Mouse (Mus musculus) lung, embryonic 15.5 days (tissue): Measurements from ENCODE around the gene Srpx2. TPM values are rescaled to one million over a fixed set of nuclear protein-coding genes. Genes with fewer than 3 reads are reported as not detected.

Source experiments
- ATAC-seq: fragments of 200-750 bp; cut with Nextera tagmentation; 2 replicates; pipeline ENCODE4 v1.8.0; 2017; ENCODE audit warnings: moderate number of reproducible peaks, borderline replicate concordance; ENCODE audit not compliant: low FRiP score, low TSS enrichment; ENCODE audit errors: extremely low read depth
- H3K27ac ChIP-seq: fragments of 300-500 bp; sonication (generic); 2 replicates; pipeline ENCODE4 v1.5.1; 2015; ENCODE audit warnings: moderate library complexity, mild to moderate bottlenecking, inconsistent platforms
- H3K27me3 ChIP-seq: fragments of 300-500 bp; sonication (generic); 2 replicates; pipeline ENCODE4 v1.6.1; 2015; ENCODE audit warnings: inconsistent platforms
- H3K36me3 ChIP-seq: fragments of 300-500 bp; sonication (generic); 2 replicates; pipeline ENCODE4 v1.6.1; 2015; ENCODE audit warnings: inconsistent platforms
- H3K4me1 ChIP-seq: fragments of 300-500 bp; sonication (generic); 2 replicates; pipeline ENCODE4 v1.6.1; 2015; ENCODE audit warnings: inconsistent platforms
- H3K4me2 ChIP-seq: fragments of 300-500 bp; sonication (generic); 2 replicates; pipeline ENCODE4 v1.6.1; 2015; ENCODE audit warnings: inconsistent platforms, mild to moderate bottlenecking, moderate library complexity
- H3K4me3 ChIP-seq: fragments of 300-500 bp; sonication (generic); 2 replicates; pipeline ENCODE4 v1.5.1; 2015; ENCODE audit warnings: mild to moderate bottlenecking, inconsistent platforms
- H3K9ac ChIP-seq: fragments of 300-500 bp; sonication (generic); 2 replicates; pipeline ENCODE4 v1.6.1; 2015; ENCODE audit warnings: inconsistent platforms
- H3K9me3 ChIP-seq: fragments of 300-500 bp; sonication (generic); 2 replicates; pipeline ENCODE4 v1.6.1; 2016; ENCODE audit warnings: inconsistent platforms
- WGBS: fragments of 180-500 bp; shearing (Covaris S2); methylation state at CpG from one replicate; pipeline ENCODE4 v1.1.7; 2015; 5-methylcytosine and 5-hydroxymethylcytosine counted together
- polyA plus RNA-seq: library from polyadenylated mRNA; unstranded; fragments of >200 nt; fragmentation: Nextera tagmentation; extraction: Ambion mirVana; gene quantifications from 2 replicates; pipeline ENCODE4 v1.2.1, GENCODE M21; 2015

The Srpx2 gene
- 10.5 and 10.9 TPM in 2 replicates for polyA plus RNA-seq

DNA sequence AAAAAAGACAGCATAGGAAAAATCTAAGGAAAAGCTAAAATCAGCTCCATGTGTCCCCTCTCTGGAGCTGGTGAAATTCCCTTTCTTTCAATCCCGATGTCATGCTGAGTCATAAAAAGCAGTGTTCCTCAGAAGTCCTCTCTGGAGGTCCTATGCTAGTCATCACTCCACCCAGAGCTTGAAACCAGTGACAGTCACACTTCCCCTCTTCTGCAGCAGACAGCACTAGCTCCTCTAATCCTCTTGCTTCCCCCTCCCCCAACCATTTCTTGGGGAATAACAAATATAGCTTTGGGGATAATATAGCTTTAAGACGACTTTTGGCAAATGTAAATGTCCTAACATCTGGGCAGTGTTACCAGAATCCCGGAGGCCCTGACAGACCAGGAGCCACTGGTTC is at the start of gene Srpx2:
Gene Srpx2 (plus strand): TSS at position 166 of the 400 bp plus-strand sequence.
- H3K36me3 ChIP-seq: no peaks in the 10 kb centered on the region
- no peaks in the 10 kb centered on the region for H3K27me3 ChIP-seq
- no peaks in the 10 kb centered on the region for H3K4me1 ChIP-seq
- H3K9ac ChIP-seq: no peak within 1 kb of the TSS
- H3K4me2 ChIP-seq: peak within 1 kb of the TSS; percentile 31
- H3K27ac ChIP-seq: peak within 1 kb of the TSS; percentile 10; the same call in 1 of the 2 replicates
- 28% methylated on average over 3 of the region's 3 CpGs for WGBS
- peak; percentile 35; the same call in 1 of the 2 replicates for ATAC-seq
- H3K4me3 ChIP-seq: peak within 1 kb of the TSS; percentile 20
- no peaks in the 10 kb centered on the region for H3K9me3 ChIP-seq

DNA sequence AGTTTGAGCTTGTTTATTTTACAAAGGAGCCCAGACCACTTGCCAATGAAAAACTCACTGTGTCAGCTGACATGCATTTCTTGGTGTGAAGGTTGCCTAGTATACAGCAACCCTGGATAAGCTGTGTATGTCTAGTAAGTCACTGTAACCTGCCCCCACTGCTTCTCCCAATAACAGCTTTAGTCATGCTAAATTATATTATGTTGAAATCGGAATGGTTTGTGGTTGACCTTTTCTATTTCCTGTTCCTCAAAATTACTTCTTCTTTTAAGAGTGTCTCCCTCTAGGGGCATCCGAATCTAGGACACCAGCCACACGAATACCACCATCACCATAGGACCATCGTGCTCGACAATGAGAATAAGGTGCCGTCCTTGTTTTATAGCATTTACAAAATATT is 38.5 kb upstream of the Srpx2 start:
- Histone ChIP-seq H3K9ac (no peak overlapping the region), H3K27ac (no peak overlapping the region), H3K9me3 (no peaks in the 10 kb centered on the region), H3K4me3 (no peak overlapping the region), H3K4me2 (no peak overlapping the region), H3K27me3 (no peaks in the 10 kb centered on the region), H3K4me1 (no peaks in the 10 kb centered on the region), H3K36me3 (no peaks in the 10 kb centered on the region)
- 81% methylated on average over 6 of the region's 6 CpGs for WGBS
- ATAC-seq: no peak

DNA sequence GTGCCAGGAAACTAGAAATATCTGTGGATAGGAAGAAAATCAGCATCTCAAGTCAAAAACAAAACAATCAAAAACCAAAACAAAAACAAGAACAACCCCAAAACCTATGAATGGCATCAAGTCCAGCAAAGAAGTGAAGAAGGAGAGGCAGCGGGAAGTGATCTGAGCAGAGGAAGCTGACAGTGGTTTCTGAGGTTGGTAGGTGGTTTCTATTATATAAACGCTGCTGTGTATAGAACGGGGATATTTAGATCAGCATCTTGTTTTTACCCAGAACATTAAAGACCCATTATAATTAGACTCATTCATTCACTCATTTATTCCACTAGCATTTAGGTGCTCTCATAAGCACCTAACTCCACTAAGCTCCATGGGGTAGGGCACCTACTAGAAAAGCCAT is 20.9 kb upstream of the Srpx2 start:
- Histone ChIP-seq H3K9ac (no peak overlapping the region), H3K27ac (no peak overlapping the region), H3K27me3 (no peaks in the 10 kb centered on the region), H3K4me3 (no peak overlapping the region), H3K9me3 (no peaks in the 10 kb centered on the region), H3K36me3 (peaks cover 6% of the 10 kb centered on the region; the same call in 1 of the 2 replicates), H3K4me2 (no peak overlapping the region), H3K4me1 (no peaks in the 10 kb centered on the region)
- WGBS: 96% methylated on average over 3 of the region's 3 CpGs
- ATAC-seq: no peak

DNA sequence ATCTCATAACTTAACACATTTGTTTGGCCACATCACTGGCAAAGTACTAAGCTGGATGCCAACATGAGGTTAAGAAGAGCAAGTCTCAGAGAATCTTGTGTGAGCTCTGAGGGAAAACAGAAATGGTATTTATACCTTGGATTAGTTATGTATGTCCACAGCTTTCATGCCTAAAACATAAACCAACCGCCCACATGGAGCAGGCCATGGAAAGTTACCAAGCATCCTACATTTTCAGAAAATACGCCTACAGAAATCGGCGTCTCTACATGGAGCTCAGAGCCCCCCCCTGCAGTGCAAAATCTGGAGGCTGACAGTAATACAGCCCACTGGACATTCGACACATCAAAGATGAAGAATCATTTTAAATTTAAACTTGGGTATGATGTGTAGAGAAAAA is 20.1 kb upstream of the Srpx2 start:
- H3K4me1 ChIP-seq: no peaks in the 10 kb centered on the region
- 82% methylated on average over 5 of the region's 5 CpGs for WGBS

DNA sequence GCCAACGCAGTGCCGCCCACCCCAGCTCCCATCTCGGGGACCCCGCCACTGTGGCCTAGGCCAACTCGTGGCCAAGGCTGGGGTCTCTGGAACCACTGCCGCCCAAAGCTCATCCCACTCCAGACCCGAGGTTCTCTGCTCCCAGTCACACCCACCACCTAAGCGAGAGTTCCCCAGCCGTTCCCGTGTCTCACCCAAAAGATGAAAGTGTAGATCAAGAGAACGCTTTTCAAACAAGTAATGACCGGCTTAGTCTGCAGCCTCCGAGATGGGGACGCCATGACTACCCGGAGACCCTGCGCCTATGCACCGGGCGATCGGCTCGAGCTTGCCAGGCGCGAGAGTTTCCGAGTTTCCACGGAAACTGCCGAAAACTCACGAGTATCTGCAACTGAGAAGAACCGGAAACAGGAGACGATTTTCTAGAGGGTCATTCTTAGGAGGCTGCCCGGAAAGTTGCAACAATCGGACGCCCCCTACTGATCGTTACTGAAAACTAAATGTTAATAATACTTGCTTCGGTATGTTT is 10.1 kb upstream of the Srpx2 start, which contains the start of gene Tspan6:
Gene Tspan6 (minus strand): TSS at position 416 of the 529 bp plus-strand sequence.
- Histone ChIP-seq H3K9ac (peak within 1 kb of the TSS; percentile 35), H3K9me3 (no peaks in the 10 kb centered on the region), H3K4me2 (peak within 1 kb of the TSS; percentile 51), H3K4me1 (no peaks in the 10 kb centered on the region), H3K27me3 (no peaks in the 10 kb centered on the region), H3K4me3 (peak within 1 kb of the TSS; percentile 49), H3K36me3 (peaks cover 7% of the 10 kb centered on the region; the same call in 1 of the 2 replicates), H3K27ac (no peak within 1 kb of the TSS)
- WGBS: 21% methylated on average over 33 of the region's 33 CpGs
- ATAC-seq: peak; percentile 91

More for the DNA sequence above, 20.1 kb upstream of the Srpx2 start:
- H3K9me3 ChIP-seq: no peaks in the 10 kb centered on the region
- peaks cover 6% of the 10 kb centered on the region; the same call in 1 of the 2 replicates for H3K36me3 ChIP-seq
- H3K4me3 ChIP-seq: no peak overlapping the region
- no peak overlapping the region for H3K4me2 ChIP-seq
- H3K27me3 ChIP-seq: no peaks in the 10 kb centered on the region
- no peak overlapping the region for H3K27ac ChIP-seq
- no peak overlapping the region for H3K9ac ChIP-seq
- ATAC-seq: no peak

DNA sequence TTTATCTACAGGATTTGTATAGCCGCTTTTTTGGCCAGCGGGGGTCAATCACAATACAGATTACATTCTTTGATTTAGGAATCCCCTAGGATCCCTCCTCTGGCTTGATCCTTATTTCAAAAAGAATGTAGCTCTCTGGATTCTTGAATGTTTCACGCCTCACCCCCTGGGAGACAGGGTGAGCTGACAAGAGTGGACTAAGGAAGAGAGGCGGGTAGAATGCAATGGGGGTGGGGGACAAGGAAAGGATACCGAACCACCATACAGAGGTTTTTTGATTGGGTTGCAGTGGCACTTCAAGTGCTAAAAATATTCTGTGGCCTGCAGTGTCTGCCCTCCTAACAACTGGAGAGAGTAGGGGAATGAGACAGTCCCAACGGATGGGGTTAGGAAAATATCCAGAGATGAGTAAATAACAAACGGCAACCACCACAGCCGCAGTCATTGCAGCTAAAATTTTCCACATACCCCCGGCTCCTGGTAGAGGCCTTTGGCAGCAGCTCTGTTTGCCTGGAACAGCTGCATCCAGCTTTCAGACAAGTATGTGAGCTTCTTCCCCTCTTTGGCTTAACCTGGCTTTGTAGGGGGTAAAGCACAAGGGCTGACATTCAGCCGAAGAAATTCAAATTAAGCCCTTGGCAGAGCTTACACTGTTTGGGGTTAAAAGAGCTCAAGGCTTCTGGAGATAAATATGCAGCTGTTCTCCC is 3.3 kb downstream of the Srpx2 start:
- Histone ChIP-seq H3K9me3 (no peaks in the 10 kb centered on the region), H3K27ac (peak overlapping the region; percentile 75), H3K4me2 (no peak overlapping the region), H3K27me3 (no peaks in the 10 kb centered on the region), H3K36me3 (no peaks in the 10 kb centered on the region), H3K4me3 (no peak overlapping the region), H3K4me1 (no peaks in the 10 kb centered on the region), H3K9ac (no peak overlapping the region)
- WGBS: 44% methylated on average over 10 of the region's 10 CpGs
- peak; percentile 69; the same call in 1 of the 2 replicates for ATAC-seq

DNA sequence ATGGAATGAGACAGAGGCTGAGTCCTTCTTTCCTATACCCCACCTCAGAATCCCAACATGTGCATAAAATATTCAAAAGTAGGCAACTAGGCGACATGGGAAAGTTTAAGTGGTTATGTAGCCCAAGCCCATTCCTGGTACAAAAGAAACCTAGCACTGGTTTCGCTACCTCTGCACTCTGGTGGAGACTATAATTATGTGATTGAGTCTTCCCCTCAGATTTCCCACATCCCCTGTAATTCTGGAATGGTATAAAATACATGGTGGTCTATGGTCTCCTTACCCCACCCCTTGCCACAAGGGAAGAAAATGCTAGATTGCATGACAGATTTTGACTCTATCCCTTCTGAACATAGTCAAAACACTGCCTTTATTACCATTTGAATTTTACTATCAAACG is 4.8 kb downstream of the Srpx2 start:
- H3K9me3 ChIP-seq: no peaks in the 10 kb centered on the region
- H3K4me1 ChIP-seq: no peaks in the 10 kb centered on the region
- ATAC-seq: no peak
- 84% methylated on average over 3 of the region's 3 CpGs for WGBS
- no peak overlapping the region for H3K4me2 ChIP-seq
- H3K9ac ChIP-seq: no peak overlapping the region
- H3K4me3 ChIP-seq: no peak overlapping the region
- no peaks in the 10 kb centered on the region for H3K27me3 ChIP-seq
- H3K27ac ChIP-seq: no peak overlapping the region
- H3K36me3 ChIP-seq: no peaks in the 10 kb centered on the region

DNA sequence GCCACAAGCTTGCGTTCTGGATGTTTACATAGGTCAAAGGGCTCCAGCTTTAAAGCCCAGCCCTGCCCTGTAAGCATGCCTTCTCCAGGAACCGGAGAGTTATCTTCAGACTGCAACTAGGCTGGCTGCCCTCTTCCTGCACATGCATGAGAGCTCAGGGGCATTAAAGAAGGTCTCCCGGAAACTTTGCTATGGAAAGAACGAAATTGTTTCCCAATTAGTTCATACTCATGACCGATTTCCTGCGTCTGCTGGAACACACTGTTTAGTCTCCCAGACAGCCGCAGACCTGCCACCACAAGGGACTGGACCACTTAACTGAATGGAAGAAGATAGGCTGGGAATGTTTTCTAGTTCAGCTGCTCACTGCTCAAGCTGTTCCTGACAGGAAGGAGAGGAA is 6.0 kb downstream of the Srpx2 start:
- WGBS: 37% methylated on average over 7 of the region's 7 CpGs
- Histone ChIP-seq H3K36me3 (no peaks in the 10 kb centered on the region), H3K9me3 (no peaks in the 10 kb centered on the region), H3K27ac (peak overlapping the region; percentile 37), H3K27me3 (no peaks in the 10 kb centered on the region), H3K4me1 (no peaks in the 10 kb centered on the region), H3K4me3 (no peak overlapping the region), H3K4me2 (no peak overlapping the region), H3K9ac (no peak overlapping the region)
- peak; percentile 61 for ATAC-seq

DNA sequence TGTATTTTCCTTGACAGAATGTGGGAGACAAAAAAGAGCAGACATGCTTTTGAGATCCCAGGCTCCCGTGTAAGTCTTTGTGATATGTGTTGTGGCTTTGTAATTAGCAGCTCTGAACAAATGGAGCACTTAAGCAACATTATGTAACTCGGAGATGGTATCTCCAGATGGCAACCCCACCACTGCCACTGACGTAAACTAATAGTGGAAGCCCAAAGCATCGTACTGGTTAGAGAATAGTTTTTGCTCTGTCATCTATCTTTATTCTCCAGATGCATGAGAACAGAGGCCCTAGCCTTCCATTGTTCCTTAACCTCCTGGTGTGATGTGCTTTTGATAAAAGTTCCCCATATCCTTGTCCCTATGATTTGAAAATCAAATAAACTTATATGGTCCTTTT is 13.0 kb downstream of the Srpx2 start:
- Histone ChIP-seq H3K27ac (no peak overlapping the region), H3K27me3 (no peaks in the 10 kb centered on the region; the same call in 1 of the 2 replicates), H3K36me3 (no peaks in the 10 kb centered on the region), H3K4me3 (no peak overlapping the region), H3K9me3 (no peaks in the 10 kb centered on the region), H3K4me2 (no peak overlapping the region), H3K9ac (no peak overlapping the region), H3K4me1 (no peaks in the 10 kb centered on the region)
- ATAC-seq: no peak
- WGBS: 72% methylated on average over 4 of the region's 4 CpGs

DNA sequence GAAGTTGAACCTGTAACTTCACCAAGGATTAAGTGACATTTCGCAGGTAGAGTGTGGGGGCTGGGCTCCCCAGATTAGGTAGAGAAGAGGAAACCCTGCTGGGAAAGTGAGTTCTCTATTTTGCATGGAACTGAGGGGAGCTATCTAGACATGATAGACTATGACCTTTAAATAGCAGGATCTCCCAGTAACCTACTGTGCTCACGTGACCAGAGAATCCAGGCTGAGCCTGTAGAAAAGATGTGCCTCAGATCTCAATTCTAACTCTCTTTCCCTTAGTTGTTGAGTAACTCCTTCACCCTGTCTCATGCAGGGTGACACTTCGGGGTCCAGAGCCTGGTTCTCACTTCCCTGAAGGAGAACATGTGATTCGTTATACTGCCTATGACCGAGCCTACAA is 18.5 kb downstream of the Srpx2 start:
- no peak for ATAC-seq
- no peak overlapping the region for H3K9ac ChIP-seq
- no peak overlapping the region for H3K4me2 ChIP-seq
- no peaks in the 10 kb centered on the region; the same call in 1 of the 2 replicates for H3K27me3 ChIP-seq
- H3K4me3 ChIP-seq: no peak overlapping the region
- H3K9me3 ChIP-seq: no peaks in the 10 kb centered on the region
- H3K36me3 ChIP-seq: no peaks in the 10 kb centered on the region
- no peaks in the 10 kb centered on the region for H3K4me1 ChIP-seq
- WGBS: 80% methylated on average over 5 of the region's 5 CpGs
- no peak overlapping the region for H3K27ac ChIP-seq

DNA sequence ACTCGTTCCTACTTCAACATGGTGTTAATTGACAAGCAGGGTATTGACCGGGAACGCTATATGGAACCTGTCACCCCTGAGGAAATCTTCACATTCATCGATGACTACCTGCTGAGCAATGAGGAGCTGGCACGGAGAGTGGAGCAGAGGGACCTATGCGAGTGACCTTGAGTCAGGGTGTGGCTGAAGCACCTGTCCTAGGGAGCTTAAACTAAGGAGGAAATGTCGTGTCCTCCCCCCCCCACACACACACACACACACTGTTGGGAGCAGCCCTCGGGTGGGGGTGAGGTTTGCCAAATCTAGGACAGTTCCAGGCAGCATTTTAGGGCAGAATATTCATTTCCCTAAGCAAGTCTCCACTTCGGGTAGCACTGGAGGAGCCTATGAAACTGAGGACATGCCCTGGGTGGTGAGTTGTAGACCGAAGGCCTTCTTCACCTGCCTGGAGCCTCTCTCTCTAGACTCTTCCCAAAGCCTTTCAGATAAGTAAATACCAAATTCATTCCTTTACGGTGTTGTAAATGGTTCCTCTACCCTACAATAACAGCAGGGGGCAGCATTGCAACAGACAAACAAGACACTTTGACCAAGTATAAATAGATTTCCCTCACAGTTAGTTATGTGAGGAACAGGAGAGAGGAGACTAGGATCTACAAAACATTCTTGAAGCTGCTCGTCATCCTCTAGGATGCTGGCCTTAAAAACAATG is 23.2 kb downstream of the Srpx2 start:
- Histone ChIP-seq H3K4me2 (no peak overlapping the region), H3K4me1 (no peaks in the 10 kb centered on the region), H3K9me3 (no peaks in the 10 kb centered on the region), H3K36me3 (no peaks in the 10 kb centered on the region), H3K27me3 (no peaks in the 10 kb centered on the region), H3K4me3 (no peak overlapping the region), H3K27ac (no peak overlapping the region), H3K9ac (no peak overlapping the region)
- WGBS: 60% methylated on average over 12 of the region's 12 CpGs
- no peak for ATAC-seq
